Mouse (Mus musculus) yolk sac, embryonic 10.5 days (tissue): ENCODE results near the gene Sobp.

Experiments used
- DNase-seq: peaks from one replicate; pipeline ENCODE4 v3.0.0-alpha.2; 2017; ENCODE audit warnings: low spot score

The Sobp gene

DNA sequence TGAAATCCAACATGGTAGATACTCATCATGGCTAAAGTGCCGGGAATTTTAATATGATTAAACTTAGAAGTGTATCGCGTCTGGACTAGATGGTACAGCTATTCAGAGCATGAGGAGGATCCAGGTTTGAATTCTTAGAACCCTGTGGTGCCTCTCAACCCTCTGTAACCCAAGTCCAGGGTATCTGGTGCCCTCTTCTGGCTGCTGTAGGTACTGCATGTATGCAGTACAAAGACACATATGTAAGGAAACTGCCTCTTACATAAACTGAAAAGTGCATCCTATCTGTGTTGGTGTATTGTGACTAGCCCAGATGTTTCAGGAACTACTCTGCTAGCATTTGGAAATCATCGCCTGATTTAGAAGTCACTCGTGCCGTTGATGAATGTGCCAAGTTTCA lies 184.4 kb downstream of the Sobp start:
- peak; percentile 46 for DNase-seq

DNA sequence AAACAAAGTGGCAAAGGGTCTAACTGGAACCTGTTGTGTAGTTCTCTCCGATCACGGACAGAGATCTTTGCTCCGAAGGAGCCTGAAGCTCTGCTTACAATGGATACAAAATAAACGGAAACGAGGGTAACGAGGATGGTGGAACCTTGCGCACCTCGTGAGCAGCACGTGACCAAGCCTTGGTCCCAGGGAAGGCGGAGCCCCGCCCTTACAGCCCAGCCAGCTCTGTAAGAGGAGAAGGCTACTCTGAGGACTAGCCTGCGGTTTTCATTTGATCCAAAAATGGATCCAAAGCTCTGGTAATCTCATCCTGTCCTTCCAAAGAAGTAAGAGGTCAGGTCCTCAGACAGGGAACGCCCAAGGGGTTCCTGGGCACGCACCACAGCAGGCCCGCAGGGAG lies 185.7 kb downstream of the Sobp start:
- no peak for DNase-seq

- DNase-seq = peak; percentile 50
These were observed 186.7 kb downstream of the Sobp start for GRCm38 (mm10) chr10:42987594-42988052.

DNA sequence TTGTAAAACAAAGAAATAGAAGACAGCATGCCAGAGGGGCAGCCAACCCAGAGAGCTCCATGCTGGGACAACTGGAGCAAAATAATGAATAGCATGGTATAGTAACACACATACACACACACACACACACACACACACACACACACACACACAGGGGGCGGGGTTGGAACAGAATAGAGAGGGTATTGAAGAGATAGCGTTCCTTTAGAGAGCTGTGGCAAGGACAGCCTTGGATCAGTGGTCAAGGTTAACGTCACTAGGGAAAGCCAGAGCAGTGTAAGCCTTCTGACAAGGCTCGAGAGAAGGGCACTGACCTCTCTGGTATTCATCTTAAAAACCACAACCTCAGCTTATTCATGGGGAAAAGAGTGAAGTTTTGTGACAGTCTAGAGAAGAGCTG lies 189.4 kb downstream of the Sobp start:
- no peak for DNase-seq

DNA sequence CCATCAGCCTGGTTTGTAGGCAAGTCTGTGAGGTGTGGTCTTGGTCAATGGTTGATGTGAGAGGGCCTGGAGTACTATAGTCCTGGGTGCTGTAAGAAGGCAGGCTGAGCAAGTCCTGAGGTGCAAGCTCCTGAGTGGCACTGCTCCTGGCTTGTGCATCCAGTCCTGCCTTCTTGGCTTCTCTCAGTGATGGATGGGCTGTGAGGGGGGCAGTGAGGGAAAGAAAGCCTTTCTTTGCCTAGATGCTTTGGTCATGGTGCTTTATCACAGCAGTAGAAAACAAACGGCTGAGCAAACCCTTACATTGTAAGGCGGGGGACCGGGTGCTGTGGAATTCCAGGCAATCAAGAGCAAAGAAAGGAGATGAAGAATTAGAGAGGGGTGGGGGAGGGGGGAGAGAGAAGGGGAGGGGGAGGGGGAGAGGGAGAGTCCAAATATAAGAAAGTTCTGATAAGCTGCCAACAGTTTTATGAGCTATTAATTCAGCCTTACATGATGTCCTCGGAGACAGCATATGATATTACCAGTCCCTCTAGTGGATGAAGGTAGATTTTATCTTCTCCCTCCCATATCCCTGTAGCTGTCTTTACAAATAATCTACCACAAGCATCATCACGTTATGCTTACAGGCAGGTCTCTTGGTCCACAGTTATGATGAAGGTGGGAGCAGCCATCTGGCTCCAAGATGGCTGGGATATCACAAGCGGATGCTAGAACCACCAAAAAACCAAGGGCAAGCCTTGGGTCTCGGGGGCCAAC lies 193.2 kb downstream of the Sobp start:
- no peak for DNase-seq

DNA sequence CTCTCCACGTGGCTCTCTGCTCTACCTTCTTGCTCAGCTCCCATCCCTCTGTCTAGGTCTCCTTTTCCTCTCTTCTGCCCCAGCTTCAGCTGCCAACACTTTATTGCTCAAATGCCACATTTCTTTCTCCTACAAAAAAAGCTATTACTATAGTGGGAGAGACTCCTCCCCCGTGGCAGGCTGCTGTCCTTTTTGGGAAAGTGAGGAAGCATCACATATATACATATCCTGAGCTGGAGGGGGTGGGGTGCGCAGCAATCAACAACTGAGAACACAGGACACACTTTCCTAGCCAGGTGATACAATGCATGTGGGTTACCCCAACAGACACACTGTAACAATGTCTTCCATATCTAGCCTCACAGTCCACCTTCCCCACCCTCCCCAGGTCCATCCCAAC lies 196.0 kb downstream of the Sobp start:
- no peak for DNase-seq

DNA sequence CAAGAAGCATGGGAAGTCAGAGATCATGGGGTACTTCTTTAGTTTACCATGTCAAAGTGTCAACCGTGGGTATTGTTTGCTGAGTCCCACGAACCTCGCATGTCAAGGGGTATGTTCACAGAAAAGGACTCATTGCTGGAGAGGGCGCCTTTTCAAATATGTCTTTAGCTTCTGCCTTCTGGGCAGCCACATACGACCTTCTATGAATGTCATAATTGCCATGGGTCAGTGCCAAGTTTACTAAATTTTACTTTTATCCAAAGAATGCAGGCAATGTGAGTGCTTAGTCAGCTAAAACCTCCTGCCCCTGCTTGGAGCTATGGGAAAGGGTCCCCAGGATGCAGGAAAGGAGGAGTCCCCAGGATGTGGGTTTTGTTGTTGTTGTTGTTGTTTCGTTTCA lies 197.8 kb downstream of the Sobp start:
- DNase-seq = no peak

DNA sequence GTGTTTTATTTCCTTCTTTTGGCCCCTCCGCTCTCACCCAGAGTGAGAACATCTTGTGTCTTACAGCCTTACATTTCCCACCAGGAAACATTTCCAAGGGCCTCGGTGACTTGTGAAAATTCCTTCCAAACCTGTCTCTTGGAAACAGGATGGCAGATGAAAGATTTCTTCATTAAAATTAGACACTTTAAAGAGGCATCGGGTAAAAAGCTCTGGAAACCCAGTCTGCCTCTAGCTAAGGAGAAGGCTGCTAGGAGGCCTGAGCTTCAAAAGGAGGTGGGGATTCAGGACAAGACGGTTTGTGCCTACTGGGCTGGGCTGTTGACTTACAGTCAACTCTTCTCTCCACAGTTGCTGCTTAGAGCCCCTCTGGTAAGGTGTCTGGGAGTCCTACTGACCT lies 200.8 kb downstream of the Sobp start:
- DNase-seq = no peak

- DNase-seq = peak; percentile 68
These were observed 201.7 kb downstream of the Sobp start for GRCm38 (mm10) chr10:42972504-42973172.

- DNase-seq = no peak
These were observed 206.0 kb downstream of the Sobp start for GRCm38 (mm10) chr10:42968332-42968731.

DNA sequence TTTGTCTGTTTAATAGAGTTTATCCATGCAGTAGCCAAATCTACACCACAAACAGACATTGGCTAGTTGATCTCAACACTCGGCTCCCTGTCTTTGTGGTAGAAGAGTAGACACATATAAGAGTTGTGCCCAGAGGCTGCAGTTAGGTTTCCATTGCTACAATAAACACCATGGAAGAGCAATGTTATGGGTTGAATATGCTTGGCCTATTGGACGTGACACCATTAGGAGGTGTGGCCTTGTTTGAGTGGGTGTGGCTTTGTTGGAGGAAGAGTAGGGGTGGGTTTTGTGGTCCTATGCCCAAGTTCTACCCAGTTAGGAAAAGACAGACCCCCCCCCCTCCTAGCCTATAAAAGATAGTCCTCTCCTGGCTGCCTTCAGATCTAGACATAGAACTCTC lies 211.3 kb downstream of the Sobp start:
- no peak for DNase-seq

DNA sequence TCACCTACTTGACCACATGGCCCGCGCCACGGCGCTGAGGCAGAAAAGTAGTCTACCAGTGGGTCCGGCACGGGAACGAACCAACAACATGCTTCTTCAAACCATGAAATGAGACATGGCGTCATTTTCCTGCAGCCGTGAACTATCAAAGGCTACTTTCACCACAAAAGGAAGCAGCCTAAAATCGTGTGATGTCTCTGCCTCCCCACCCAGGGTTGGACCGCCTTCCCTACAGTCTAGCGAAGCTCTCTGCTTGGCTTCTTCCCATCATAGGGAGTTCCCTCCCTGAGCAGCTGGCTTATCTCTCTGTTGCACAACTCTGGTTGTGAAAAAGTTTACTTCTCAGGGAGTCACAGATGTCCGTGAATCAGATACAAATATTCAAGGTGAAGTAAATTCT lies 211.7 kb downstream of the Sobp start:
- no peak for DNase-seq

- DNase-seq = no peak
These were observed 212.1 kb downstream of the Sobp start for GRCm38 (mm10) chr10:42962181-42962601.

GRCm38 (mm10) chr10:42961771-42962170 lies 212.6 kb downstream of the Sobp start:
- no peak for DNase-seq

- no peak for DNase-seq
These were observed 215.6 kb downstream of the Sobp start for GRCm38 (mm10) chr10:42958686-42959085.

DNA sequence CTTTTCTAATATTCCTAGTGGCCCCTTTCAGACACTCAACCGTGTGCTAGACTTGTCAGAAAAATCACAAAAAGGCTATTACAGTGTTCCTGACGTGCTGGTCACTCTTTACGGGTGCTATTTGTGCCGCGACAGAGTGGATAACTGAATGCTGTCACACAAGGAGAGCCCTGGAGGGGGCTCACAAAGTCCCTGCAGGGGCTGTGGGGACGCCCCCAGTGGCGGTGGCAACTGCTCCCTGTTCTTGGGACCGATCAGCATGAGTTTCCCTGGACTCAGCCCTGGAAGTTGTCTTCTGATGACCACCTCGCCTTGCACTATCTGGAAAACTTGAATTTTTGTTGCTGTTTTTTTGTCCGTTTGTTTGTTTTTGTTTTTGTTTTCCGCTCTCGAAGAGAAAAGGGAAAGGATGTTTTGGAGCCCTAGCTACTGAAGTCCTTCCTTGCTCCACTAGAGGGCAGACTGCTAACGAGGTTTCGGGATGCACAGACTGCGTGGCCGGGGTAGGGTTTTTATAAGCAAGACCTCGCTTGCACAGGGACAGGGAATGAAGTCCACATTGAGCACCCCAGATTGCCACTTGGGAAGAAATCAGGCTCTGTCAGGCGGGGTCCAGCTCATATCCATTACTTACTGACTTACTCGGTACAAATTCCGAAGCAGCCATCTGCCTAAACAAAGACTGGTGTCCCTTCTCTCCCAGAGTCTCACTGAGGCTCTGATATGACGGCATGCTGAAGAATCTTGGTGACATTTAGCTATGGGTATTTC lies 216.3 kb downstream of the Sobp start:
- peak; percentile 43 for DNase-seq

GRCm38 (mm10) chr10:42955205-42955604 lies 219.1 kb downstream of the Sobp start:
- DNase-seq = no peak

- no peak for DNase-seq
These were observed 220.7 kb downstream of the Sobp start for GRCm38 (mm10) chr10:42953601-42954000.
